Mouse (Mus musculus): ENCODE measurements around the gene Igbp1.

Gene Igbp1

GRCm38 (mm10) chrX:100494068-100494978 lies at the start of gene Igbp1:
Gene Igbp1, plus strand, starts transcription at chrX:100494291.
- DNase-seq (ENCODE audit: extremely low spot score): peak; percentile 69

- no peak for DNase-seq (ENCODE audit: extremely low spot score)
Measured at GRCm38 (mm10) chrX:100468047-100468446, 26.0 kb upstream of the Igbp1 start.

GRCm38 (mm10) chrX:100470126-100470525 lies 24.0 kb upstream of the Igbp1 start:
- DNase-seq (ENCODE audit: extremely low spot score): no peak

- DNase-seq (ENCODE audit: extremely low spot score): no peak
Measured at GRCm38 (mm10) chrX:100471491-100471890, 22.6 kb upstream of the Igbp1 start.

- DNase-seq (ENCODE audit: extremely low spot score): no peak
Measured at GRCm38 (mm10) chrX:100475569-100476223, 18.4 kb upstream of the Igbp1 start.

- peak; percentile 38 for DNase-seq (ENCODE audit: extremely low spot score)
Measured at GRCm38 (mm10) chrX:100480317-100480716, 13.8 kb upstream of the Igbp1 start.

- no peak for DNase-seq (ENCODE audit: extremely low spot score)
Measured at GRCm38 (mm10) chrX:100493500-100494067, 507 bp upstream of the Igbp1 start.

- DNase-seq (ENCODE audit: extremely low spot score): no peak
Measured at GRCm38 (mm10) chrX:100504175-100504851, 10.2 kb downstream of the Igbp1 start.

- DNase-seq (ENCODE audit: extremely low spot score): no peak
Measured at GRCm38 (mm10) chrX:100508164-100508563, 14.1 kb downstream of the Igbp1 start.

GRCm38 (mm10) chrX:100509921-100510320 lies 15.8 kb downstream of the Igbp1 start:
- no peak for DNase-seq (ENCODE audit: extremely low spot score)

GRCm38 (mm10) chrX:100516683-100517082 lies 22.6 kb downstream of the Igbp1 start:
- DNase-seq (ENCODE audit: extremely low spot score): no peak

GRCm38 (mm10) chrX:100517626-100518025 lies 23.5 kb downstream of the Igbp1 start:
- no peak for DNase-seq (ENCODE audit: extremely low spot score)

- no peak for DNase-seq (ENCODE audit: extremely low spot score)
Measured at GRCm38 (mm10) chrX:100518532-100518931, 24.4 kb downstream of the Igbp1 start.

- DNase-seq (ENCODE audit: extremely low spot score): no peak
Measured at GRCm38 (mm10) chrX:100524471-100524870, 30.4 kb downstream of the Igbp1 start, which contains the start of gene Dgat2l6. Gene Dgat2l6, plus strand, starts transcription at chrX:100524838.

GRCm38 (mm10) chrX:100556026-100556425 lies 61.9 kb downstream of the Igbp1 start:
- no peak for DNase-seq (ENCODE audit: extremely low spot score)

- no peak for DNase-seq (ENCODE audit: extremely low spot score)
Measured at GRCm38 (mm10) chrX:100565696-100566095, 71.6 kb downstream of the Igbp1 start.

All from embryo, embryonic 9.5 days (tissue).